Mouse (Mus musculus) liver, embryonic 16.5 days (tissue): ENCODE results near the gene Hephl1. TPM values are rescaled to one million over a fixed set of nuclear protein-coding genes. Genes with fewer than 3 reads are reported as not detected.

Experiments used
- ATAC-seq: fragments of 200-750 bp; cut with Nextera tagmentation; 2 replicates; pipeline ENCODE4 v1.8.0; 2017; ENCODE audit warnings: low read depth, mild to moderate bottlenecking, moderate number of reproducible peaks, moderate library complexity
- H3K27ac ChIP-seq: fragments of 300-500 bp; sonication (generic); 2 replicates; pipeline ENCODE4 v1.5.1; 2014; ENCODE audit warnings: mild to moderate bottlenecking, low read length
- H3K27me3 ChIP-seq: fragments of 300-500 bp; sonication (generic); 2 replicates; pipeline ENCODE4 v1.6.1; 2014; ENCODE audit warnings: low read depth, low read length, mixed read lengths; ENCODE audit not compliant: control insufficient read depth, insufficient read depth
- H3K36me3 ChIP-seq: fragments of 300-500 bp; sonication (generic); 2 replicates; pipeline ENCODE4 v1.6.1; 2014; ENCODE audit warnings: mild to moderate bottlenecking; ENCODE audit not compliant: control insufficient read depth, insufficient read depth
- H3K4me1 ChIP-seq: fragments of 300-500 bp; sonication (generic); 2 replicates; pipeline ENCODE4 v1.6.1; 2014; ENCODE audit warnings: low read depth, low read length, mixed read lengths; ENCODE audit not compliant: control insufficient read depth
- H3K4me2 ChIP-seq: fragments of 300-500 bp; sonication (generic); 2 replicates; pipeline ENCODE4 v1.6.1; 2014; ENCODE audit warnings: low read depth, low read length, mixed read lengths
- H3K4me3 ChIP-seq: fragments of 300-500 bp; sonication (generic); 2 replicates; pipeline ENCODE4 v1.5.1; 2014; ENCODE audit warnings: low read depth, mild to moderate bottlenecking, low read length
- H3K9ac ChIP-seq: fragments of 300-500 bp; sonication (generic); 2 replicates; pipeline ENCODE4 v1.6.1; 2014; ENCODE audit warnings: low read depth, low read length
- H3K9me3 ChIP-seq: fragments of 300-500 bp; sonication (generic); replicated peaks from 2 replicates; pipeline ENCODE4 v1.6.1; 2016; ENCODE audit warnings: low read length; ENCODE audit not compliant: control insufficient read depth
- WGBS: fragments of 180-500 bp; shearing (Covaris S2); extraction: QIAGEN DNeasy Blood & Tissue Kit; methylation state at CpG from one replicate; pipeline ENCODE4 v1.1.7; 2014; ENCODE audit not compliant: insufficient replicate concordance; 5-methylcytosine and 5-hydroxymethylcytosine counted together
- polyA plus RNA-seq: library from polyadenylated mRNA; unstranded; fragments of >200 nt; fragmentation: Nextera tagmentation; extraction: Ambion mirVana; gene quantifications from 2 replicates; pipeline ENCODE4 v1.2.1, GENCODE M21; 2015

The Hephl1 gene
- polyA plus RNA-seq, 1 experiment from 2014 or later: not detected

DNA sequence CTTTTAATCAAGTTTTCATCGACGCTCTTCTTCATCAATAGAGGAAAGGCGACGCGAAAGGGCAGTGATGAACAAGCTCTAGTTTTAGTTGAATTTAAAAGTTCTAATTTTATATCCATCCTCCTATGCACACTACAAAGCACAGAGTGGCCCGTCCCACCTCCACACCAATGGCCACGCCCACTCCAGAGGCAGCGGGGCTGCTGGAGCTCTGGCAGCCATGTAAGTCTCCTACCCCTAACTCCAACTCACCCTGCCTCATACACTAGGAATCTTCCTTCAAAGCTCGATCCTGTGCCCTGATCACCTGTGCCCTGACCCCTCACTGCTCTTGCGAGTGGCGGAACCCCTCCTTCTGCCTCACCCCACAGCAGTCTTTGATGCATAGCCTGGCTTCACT lies 70.4 kb downstream of the Hephl1 start:
- Histone ChIP-seq H3K4me3 (no peak overlapping the region), H3K9ac (no peak overlapping the region), H3K27ac (no peak overlapping the region), H3K4me1 (no peaks in the 10 kb centered on the region; the same call in 1 of the 2 replicates), H3K27me3 (peaks cover 13% of the 10 kb centered on the region), H3K4me2 (no peak overlapping the region), H3K36me3 (no peaks in the 10 kb centered on the region), H3K9me3 (no peaks in the 10 kb centered on the region)
- ATAC-seq: no peak
- WGBS: 75% methylated on average over 11 of the region's 11 CpGs

DNA sequence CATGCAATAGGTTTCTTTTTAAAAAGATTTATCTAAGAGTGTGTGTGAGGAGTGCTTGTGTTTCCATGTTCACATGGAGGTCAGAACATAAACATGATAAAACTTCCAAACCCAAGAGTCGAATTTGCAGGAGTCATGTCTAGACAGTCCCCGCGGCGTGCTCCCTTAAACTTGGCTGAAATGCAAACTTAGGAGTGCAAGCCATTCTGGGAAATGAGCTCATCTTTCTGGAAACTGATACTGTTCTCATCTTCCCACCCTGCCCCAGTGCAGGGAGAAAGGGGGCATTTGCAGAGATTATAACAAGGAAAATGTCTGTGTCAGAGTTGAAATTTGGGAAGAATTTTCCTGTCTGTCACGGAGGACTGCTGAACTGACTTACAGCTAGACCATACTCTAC lies 72.1 kb downstream of the Hephl1 start:
- Histone ChIP-seq H3K4me1 (no peaks in the 10 kb centered on the region), H3K4me3 (no peak overlapping the region)
- 77% methylated on average over 5 of the region's 5 CpGs for WGBS

DNA sequence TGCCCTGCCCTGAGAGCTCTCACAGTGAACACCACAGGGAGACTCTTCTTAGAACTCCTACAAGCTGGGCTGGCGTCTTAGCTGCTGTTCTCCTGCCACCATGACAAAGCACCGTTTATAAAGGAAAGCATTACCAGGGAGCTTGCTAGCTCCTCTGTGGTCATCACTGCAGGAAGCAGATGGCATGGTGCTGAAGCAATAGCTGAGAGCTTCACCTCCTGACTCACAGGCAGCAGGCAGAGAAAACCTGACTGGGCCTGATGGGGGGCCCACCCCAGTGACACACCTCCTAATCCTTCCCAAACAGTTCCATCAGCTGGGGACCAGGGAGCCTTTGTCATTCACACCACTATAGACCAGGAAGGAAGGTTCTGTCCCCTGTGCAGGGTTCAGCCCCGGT lies 74.2 kb downstream of the Hephl1 start:
- 30% methylated on average over 3 of the region's 3 CpGs for WGBS
- H3K27ac ChIP-seq: no peak overlapping the region

More for the DNA sequence above, 72.1 kb downstream of the Hephl1 start:
- Histone ChIP-seq H3K36me3 (no peaks in the 10 kb centered on the region), H3K9me3 (no peaks in the 10 kb centered on the region), H3K4me2 (no peak overlapping the region), H3K9ac (no peak overlapping the region), H3K27ac (no peak overlapping the region), H3K27me3 (peaks cover 3% of the 10 kb centered on the region; the same call in 1 of the 2 replicates)
- ATAC-seq: no peak

DNA sequence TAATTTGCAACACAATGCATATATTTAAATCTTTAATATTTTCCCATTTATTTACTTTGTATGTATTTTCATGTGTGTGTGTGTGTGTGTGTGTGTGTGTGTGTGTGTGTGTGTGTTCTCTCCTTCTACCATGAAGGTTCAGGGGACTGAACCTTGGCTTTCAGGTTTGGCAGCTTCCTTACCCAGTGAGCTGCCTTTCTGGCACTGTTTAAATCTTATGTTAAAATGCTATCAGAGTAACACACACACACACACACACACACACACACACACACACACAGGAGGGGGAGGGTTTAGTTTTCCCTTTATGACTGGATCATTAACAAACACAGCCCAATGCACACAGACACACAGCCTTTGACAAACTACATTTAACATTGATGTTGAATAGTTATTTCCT lies 74.7 kb downstream of the Hephl1 start:
- no peaks in the 10 kb centered on the region for H3K27me3 ChIP-seq
- no peak overlapping the region for H3K4me3 ChIP-seq
- no peaks in the 10 kb centered on the region for H3K4me1 ChIP-seq
- H3K36me3 ChIP-seq: no peaks in the 10 kb centered on the region
- no peak overlapping the region for H3K27ac ChIP-seq
- H3K4me2 ChIP-seq: no peak overlapping the region
- no peak overlapping the region for H3K9ac ChIP-seq
- H3K9me3 ChIP-seq: no peaks in the 10 kb centered on the region
- no peak for ATAC-seq

More for the DNA sequence above, 74.2 kb downstream of the Hephl1 start:
- H3K4me1 ChIP-seq: no peaks in the 10 kb centered on the region
- no peaks in the 10 kb centered on the region for H3K27me3 ChIP-seq
- no peaks in the 10 kb centered on the region for H3K9me3 ChIP-seq
- no peak for ATAC-seq
- H3K4me2 ChIP-seq: no peak overlapping the region
- H3K4me3 ChIP-seq: no peak overlapping the region
- no peak overlapping the region for H3K9ac ChIP-seq
- H3K36me3 ChIP-seq: no peaks in the 10 kb centered on the region

DNA sequence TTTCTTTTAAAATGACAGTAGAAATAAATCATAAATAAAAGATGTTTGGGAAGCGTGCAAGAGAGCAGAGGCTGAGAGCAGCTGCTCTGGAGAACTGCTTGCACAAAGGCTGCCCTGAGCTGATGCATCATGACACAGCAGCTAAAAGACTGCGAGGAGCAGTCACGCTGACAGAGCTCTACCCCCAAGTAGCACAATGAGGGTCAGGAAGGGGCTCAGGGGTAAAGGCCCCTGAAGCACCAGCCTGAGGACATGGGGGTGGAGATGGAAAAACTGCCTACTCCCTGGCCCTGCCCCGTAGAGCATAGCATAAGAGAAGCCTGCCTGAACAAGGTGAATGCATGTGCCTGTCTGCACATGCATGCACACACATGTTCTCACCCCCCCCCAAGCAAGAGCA lies 75.1 kb downstream of the Hephl1 start:
- H3K4me2 ChIP-seq: no peak overlapping the region
- no peak for ATAC-seq
- no peaks in the 10 kb centered on the region for H3K27me3 ChIP-seq
- H3K9me3 ChIP-seq: no peaks in the 10 kb centered on the region
- H3K4me3 ChIP-seq: no peak overlapping the region
- H3K4me1 ChIP-seq: no peaks in the 10 kb centered on the region
- no peak overlapping the region for H3K9ac ChIP-seq
- 26% methylated on average over 4 of the region's 4 CpGs for WGBS
- H3K27ac ChIP-seq: no peak overlapping the region
- H3K36me3 ChIP-seq: no peaks in the 10 kb centered on the region

DNA sequence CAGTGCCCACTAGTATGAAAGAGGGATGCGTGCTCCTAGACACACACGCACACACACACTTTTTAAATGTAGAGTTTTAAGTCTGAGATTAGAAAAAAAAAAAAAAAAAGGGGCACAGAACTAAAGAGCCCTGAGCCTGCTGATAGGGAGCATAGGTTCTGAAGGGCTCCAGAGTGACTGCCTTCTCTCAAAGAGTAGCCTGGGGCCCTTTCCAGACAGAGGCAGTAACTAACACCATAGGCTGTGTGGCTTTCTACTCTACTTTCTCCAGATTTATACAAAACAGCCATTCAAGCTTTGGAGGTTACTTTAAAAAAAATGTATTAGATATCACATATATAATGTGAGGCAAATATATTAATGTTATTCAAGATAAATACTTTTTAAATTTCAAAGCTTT lies 75.5 kb downstream of the Hephl1 start:
- H3K4me2 ChIP-seq: no peak overlapping the region
- H3K36me3 ChIP-seq: no peaks in the 10 kb centered on the region
- no peaks in the 10 kb centered on the region for H3K9me3 ChIP-seq
- ATAC-seq: no peak
- no peak overlapping the region for H3K27ac ChIP-seq
- H3K27me3 ChIP-seq: no peaks in the 10 kb centered on the region
- no peak overlapping the region for H3K9ac ChIP-seq
- no peaks in the 10 kb centered on the region for H3K4me1 ChIP-seq
- H3K4me3 ChIP-seq: no peak overlapping the region
- 72% methylated on average over 2 of the region's 2 CpGs for WGBS

DNA sequence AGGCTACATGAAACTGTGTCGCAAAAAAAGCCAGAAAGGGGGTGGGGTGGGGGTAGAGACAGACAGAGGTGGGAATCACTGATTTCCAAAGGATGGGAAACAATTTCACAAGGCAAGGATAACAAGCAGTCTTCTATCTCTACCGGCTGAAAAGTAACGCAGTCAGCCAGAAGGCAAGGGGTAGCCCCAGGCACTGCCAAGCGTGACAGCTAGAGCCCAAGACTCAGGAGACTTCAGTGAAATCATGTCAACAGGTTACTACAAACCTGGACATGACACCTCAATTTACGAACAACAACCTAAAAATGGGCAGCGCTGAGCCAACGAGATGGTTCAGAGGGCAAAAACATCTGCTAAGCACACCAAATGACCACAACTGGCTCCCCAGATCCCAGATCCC lies 75.9 kb downstream of the Hephl1 start:
- Histone ChIP-seq H3K4me1 (no peaks in the 10 kb centered on the region), H3K27ac (no peak overlapping the region), H3K36me3 (no peaks in the 10 kb centered on the region), H3K27me3 (no peaks in the 10 kb centered on the region), H3K4me2 (no peak overlapping the region), H3K9ac (no peak overlapping the region), H3K4me3 (no peak overlapping the region), H3K9me3 (no peaks in the 10 kb centered on the region)
- ATAC-seq: no peak
- 84% methylated on average over 7 of the region's 7 CpGs for WGBS

DNA sequence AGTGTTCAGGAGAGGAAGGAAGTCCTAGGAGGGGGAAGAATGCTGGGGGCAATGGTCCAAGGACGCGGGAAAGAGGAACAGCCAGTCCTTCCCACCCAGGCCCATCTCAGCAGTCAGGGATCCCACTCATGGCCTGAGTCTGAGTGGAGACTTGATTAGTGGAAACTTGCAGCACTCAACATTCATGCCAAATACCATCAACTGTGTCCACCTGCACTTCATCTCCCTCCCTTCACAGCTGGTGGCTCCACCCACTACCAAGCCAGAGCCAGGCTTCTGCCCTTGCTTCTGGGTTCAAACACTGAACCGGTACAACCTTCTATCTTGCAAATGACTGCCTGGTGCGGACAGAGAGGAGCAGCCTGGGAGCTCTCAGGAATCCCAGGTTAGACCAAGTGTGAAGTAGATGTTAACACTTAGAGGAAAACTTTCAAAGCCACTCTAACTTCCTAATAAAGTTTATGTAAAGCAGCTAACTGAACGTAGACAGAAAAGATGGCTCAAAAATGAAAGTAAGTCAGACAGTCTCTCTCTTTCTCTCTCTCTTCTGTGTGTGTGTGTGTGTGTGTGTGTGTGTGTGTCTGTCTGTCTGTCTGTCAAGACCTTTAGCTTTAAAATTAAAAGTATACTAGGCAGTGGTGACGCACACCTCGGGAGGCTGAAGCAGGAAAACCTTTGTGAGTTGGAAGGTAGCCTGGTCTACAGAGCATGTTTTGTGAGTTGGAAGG lies 77.2 kb downstream of the Hephl1 start:
- H3K4me3 ChIP-seq: no peak overlapping the region
- 49% methylated on average over 7 of the region's 7 CpGs for WGBS

DNA sequence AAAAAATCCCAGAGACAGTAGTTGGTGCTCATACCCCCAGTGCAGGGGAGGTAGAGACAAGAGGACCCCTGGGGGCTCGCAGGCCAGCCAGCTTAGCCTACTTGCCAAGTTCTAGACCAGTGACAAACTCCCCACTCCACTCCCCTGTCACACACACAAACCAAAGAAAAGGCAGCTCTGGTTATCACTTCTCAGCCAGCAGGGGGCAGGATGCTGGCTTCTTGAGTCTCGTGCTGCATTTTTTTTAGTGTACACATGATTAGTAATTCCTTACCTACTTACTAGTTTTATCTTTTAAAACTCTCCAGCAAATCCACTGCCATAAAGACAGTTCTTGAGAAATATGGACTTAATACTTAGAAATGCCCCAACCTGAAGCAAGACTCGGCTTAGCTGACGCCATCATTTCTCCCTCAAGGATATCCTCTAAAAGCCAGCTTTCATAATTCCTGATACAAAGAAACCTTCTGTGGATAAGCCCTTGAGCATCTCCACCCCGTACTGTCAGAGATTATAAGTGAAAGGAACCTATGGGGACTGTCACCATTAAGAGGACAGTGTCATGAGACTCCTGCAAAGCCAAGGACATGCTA lies 78.2 kb downstream of the Hephl1 start:
- Histone ChIP-seq H3K27me3 (no peaks in the 10 kb centered on the region), H3K36me3 (no peaks in the 10 kb centered on the region), H3K9ac (no peak overlapping the region), H3K4me3 (no peak overlapping the region), H3K4me2 (no peak overlapping the region), H3K9me3 (no peaks in the 10 kb centered on the region), H3K27ac (no peak overlapping the region), H3K4me1 (no peaks in the 10 kb centered on the region)
- ATAC-seq: no peak
- 45% methylated on average over 5 of the region's 5 CpGs for WGBS

More for the DNA sequence above, 77.2 kb downstream of the Hephl1 start:
- ATAC-seq: no peak
- Histone ChIP-seq H3K4me2 (no peak overlapping the region), H3K27me3 (no peaks in the 10 kb centered on the region), H3K9me3 (no peaks in the 10 kb centered on the region), H3K36me3 (no peaks in the 10 kb centered on the region), H3K4me1 (no peaks in the 10 kb centered on the region), H3K27ac (no peak overlapping the region), H3K9ac (no peak overlapping the region)
